Mouse (Mus musculus): ENCODE data around the gene Rpl37a.

GRCm38 (mm10) chr1:72698651-72699050, 12.4 kb upstream of the Rpl37a start:
- TF ChIP-seq CTCF (IDR thresholded peaks at IDR 0.05; ENCODE audit: control insufficient read depth, insufficient read depth, insufficient read length) (no peak), CEBPB (IDR thresholded peaks at IDR 0.05; ENCODE audit: low read depth) (no peak)

Data from C2C12 (cell line).